11 mouse cellular contexts compared by ENCODE assay signal in the genomic region with DNA sequence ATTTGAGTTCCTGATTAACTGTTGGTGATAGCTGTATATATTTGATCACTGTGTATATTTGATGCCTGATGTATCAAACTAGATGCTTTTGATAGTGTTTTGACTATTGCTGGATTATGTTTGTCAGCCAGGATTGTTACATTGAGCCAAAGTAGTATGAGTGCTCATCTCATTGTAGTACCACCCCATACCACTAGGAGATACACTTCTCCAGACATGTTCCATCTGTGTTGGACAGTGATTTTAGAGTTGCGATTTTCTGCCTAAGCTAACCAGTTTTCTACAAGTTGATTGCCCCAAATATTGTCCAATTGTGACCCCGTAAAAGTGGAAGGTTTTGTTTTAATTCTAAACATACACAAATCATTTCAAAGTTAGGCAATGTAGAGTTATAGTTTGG. TPM values are rescaled to one million over a fixed set of nuclear protein-coding genes. Genes with fewer than 3 reads are reported as not detected.
DNase-seq lines count a peak whose midpoint lies in the region; ATAC-seq lines count a peak whose summit lies in the region.
"Had no signal": no experiment of that assay in that cellular context is flagged by ENCODE, and none has a peak within 500 bp of the region (broad histone marks: within the 10 kb centered on the region; RNA-seq: fewer than 3 reads in every experiment).

No protein-coding gene starts in this region.

- WGBS in neural tube, embryonic 15.5 days: 67% methylated on average over 2 of the region's 2 CpGs

- H3K4me1 ChIP-seq in neural tube, embryonic 15.5 days: no peaks in the 10 kb centered on the region
- H3K4me1 ChIP-seq: embryonic facial prominence, embryonic 15.5 days; limb, embryonic 15.5 days had no signal

- no peaks in the 10 kb centered on the region for H3K36me3 ChIP-seq in neural tube, embryonic 15.5 days
- H3K36me3 ChIP-seq: embryonic facial prominence, embryonic 15.5 days; limb, embryonic 15.5 days had no signal

- DNase-seq in kidney, adult 9 months: peak; percentile 33
- DNase-seq in kidney, adult 11 months: no peak
- peak; percentile 65 for DNase-seq in 3T3-L1 (ENCODE audit: low read depth, low spot score)
- peak; percentile 20 for DNase-seq in CD4-positive helper T cell, adult 2 months (ENCODE audit: low read depth, low spot score)
- peak; percentile 10 for DNase-seq in c-Kit-positive CD71-positive TER-119-positive erythroid progenitor cells, embryonic 14.5 days (ENCODE audit: low spot score)
- DNase-seq in right cerebral cortex, adult 18-20 months: no peak
- DNase-seq: cerebellum, adult 11 months had no signal

- H3K27me3 ChIP-seq in neural tube, embryonic 15.5 days (replicated peaks): no peaks in the 10 kb centered on the region
- H3K27me3 ChIP-seq: embryonic facial prominence, embryonic 15.5 days; limb, embryonic 15.5 days had no signal

- ATAC-seq in neural tube, embryonic 15.5 days (ENCODE audit: low FRiP score): no peak

- H3K9me3 ChIP-seq in neural tube, embryonic 15.5 days (replicated peaks): no peaks in the 10 kb centered on the region
- H3K9me3 ChIP-seq: embryonic facial prominence, embryonic 15.5 days; limb, embryonic 15.5 days had no signal

- H3K4me3 ChIP-seq in neural tube, embryonic 15.5 days (replicated peaks): no peak overlapping the region
- H3K4me3 ChIP-seq: embryonic facial prominence, embryonic 15.5 days; limb, embryonic 15.5 days had no signal

- no peak overlapping the region for H3K9ac ChIP-seq in neural tube, embryonic 15.5 days (replicated peaks)
- H3K9ac ChIP-seq: embryonic facial prominence, embryonic 15.5 days; hindbrain, embryonic 14.5 days; limb, embryonic 15.5 days had no signal

- H3K27ac ChIP-seq in neural tube, embryonic 15.5 days (replicated peaks): no peak overlapping the region
- H3K27ac ChIP-seq: embryonic facial prominence, embryonic 15.5 days; hindbrain, embryonic 14.5 days; limb, embryonic 15.5 days had no signal

- H3K4me2 ChIP-seq in neural tube, embryonic 15.5 days: no peak overlapping the region
- H3K4me2 ChIP-seq: embryonic facial prominence, embryonic 15.5 days; hindbrain, embryonic 14.5 days; limb, embryonic 15.5 days had no signal

RNA-seq across cellular contexts. Expression of a gene that starts 51.8 kb away (rescaled TPM):
- 21.8 and 22.3 TPM in 2 replicates for polyA plus RNA-seq in neural tube, embryonic 15.5 days (2015; fragmentation: Nextera tagmentation; extraction: Ambion mirVana)

Comparison
In these comparisons a context has a peak if more than half of its experiments do, and no peak if none do; other contexts are left out.
1. DNase-seq: peak in kidney, adult 9 months (single experiment), 3T3-L1 (single experiment), CD4-positive helper T cell, adult 2 months (single experiment) and c-Kit-positive CD71-positive TER-119-positive erythroid progenitor cells, embryonic 14.5 days (single experiment); none in kidney, adult 11 months (single experiment) and right cerebral cortex, adult 18-20 months (single experiment).